Mouse (Mus musculus) intestine, postnatal 0 days (tissue): ENCODE measurements at regions not wholly inside any gene's neighbourhood (a gene's known extent, or its start where the extent isn't known, plus 50 kb on each side); places are given as distances from the start of the nearest gene placed in this dataset.

Source experiments
- ATAC-seq: fragments of 200-750 bp; cut with Nextera tagmentation; 2 replicates; pipeline ENCODE4 v1.8.0; 2017; ENCODE audit warnings: mild to moderate bottlenecking, moderate TSS enrichment, moderate library complexity
- H3K27ac ChIP-seq: fragments of 300-500 bp; sonication (generic); 2 replicates; pipeline ENCODE4 v1.5.1; 2014; ENCODE audit warnings: mild to moderate bottlenecking, low read depth, low read length, moderate library complexity
- H3K27me3 ChIP-seq: fragments of 300-500 bp; sonication (generic); replicated peaks from 2 replicates; pipeline ENCODE4 v1.6.1; 2014; ENCODE audit warnings: low read length, mixed read lengths; ENCODE audit not compliant: control insufficient read depth, insufficient read depth
- H3K36me3 ChIP-seq: fragments of 300-500 bp; sonication (generic); 2 replicates; pipeline ENCODE4 v1.6.1; 2014; ENCODE audit warnings: mild to moderate bottlenecking, moderate library complexity; ENCODE audit not compliant: control insufficient read depth, insufficient read depth
- H3K4me1 ChIP-seq: fragments of 300-500 bp; sonication (generic); replicated peaks from 2 replicates; pipeline ENCODE4 v1.6.1; 2014; ENCODE audit warnings: antibody characterized with exemption, low read length, mixed read lengths; ENCODE audit not compliant: control insufficient read depth, insufficient read depth
- H3K4me2 ChIP-seq: fragments of 300-500 bp; sonication (generic); replicated peaks from 2 replicates; pipeline ENCODE4 v1.6.1; 2014; ENCODE audit warnings: low read depth, mild to moderate bottlenecking, moderate library complexity
- H3K4me3 ChIP-seq: fragments of 300-500 bp; sonication (generic); 2 replicates; pipeline ENCODE4 v1.5.1; 2014; ENCODE audit warnings: low read depth, low read length
- H3K9ac ChIP-seq: fragments of 300-500 bp; sonication (generic); 2 replicates; pipeline ENCODE4 v1.6.1; 2014; ENCODE audit warnings: mild to moderate bottlenecking, low read depth, low read length
- H3K9me3 ChIP-seq: fragments of 300-500 bp; sonication (generic); 2 replicates; pipeline ENCODE4 v1.6.1; 2016; ENCODE audit warnings: mixed run types; ENCODE audit not compliant: control insufficient read depth
- CTCF ChIP-seq: sonication (generic); IDR thresholded peaks from 2 replicates; pipeline ENCODE4 v1.5.1; 2016; ENCODE audit warnings: low read depth, mild to moderate bottlenecking, control low read depth, antibody characterized with exemption, moderate library complexity
- WGBS: fragments of 180-500 bp; shearing (Covaris S2); extraction: QIAGEN DNeasy Blood & Tissue Kit; methylation state at CpG from one replicate; pipeline ENCODE4 v1.1.7; 2014; 5-methylcytosine and 5-hydroxymethylcytosine counted together

DNA sequence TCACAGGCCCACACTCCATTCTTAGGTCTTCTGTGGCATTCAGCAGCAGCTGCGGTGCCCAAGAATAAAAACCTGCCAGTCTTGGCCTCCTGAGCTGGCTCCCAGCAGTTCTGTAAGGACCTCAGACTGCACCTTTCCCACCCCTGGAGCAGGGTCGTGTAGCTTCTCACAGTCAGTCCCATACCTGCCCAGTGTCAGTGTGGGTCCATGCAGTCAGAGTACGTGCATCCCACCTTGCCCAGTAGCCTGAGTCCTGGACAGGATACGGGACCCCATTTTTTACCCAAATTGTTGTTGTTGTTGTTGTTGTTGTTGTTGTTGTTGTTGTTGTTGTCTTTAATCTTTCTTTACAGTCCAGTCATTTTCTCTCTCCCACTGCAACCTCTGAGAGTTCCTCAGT is 6811.3 kb downstream of the 9330182O14Rik start:
- TF ChIP-seq CTCF = no peak
- H3K4me1 ChIP-seq = no peaks in the 10 kb centered on the region
- no peaks in the 10 kb centered on the region for H3K27me3 ChIP-seq
- H3K4me2 ChIP-seq = no peak overlapping the region
- no peak overlapping the region for H3K27ac ChIP-seq
- 92% methylated on average over 4 of the region's 4 CpGs for WGBS
- H3K9ac ChIP-seq = no peak overlapping the region
- H3K9me3 ChIP-seq = no peaks in the 10 kb centered on the region
- no peak overlapping the region for H3K4me3 ChIP-seq
- no peaks in the 10 kb centered on the region for H3K36me3 ChIP-seq
- ATAC-seq = no peak

DNA sequence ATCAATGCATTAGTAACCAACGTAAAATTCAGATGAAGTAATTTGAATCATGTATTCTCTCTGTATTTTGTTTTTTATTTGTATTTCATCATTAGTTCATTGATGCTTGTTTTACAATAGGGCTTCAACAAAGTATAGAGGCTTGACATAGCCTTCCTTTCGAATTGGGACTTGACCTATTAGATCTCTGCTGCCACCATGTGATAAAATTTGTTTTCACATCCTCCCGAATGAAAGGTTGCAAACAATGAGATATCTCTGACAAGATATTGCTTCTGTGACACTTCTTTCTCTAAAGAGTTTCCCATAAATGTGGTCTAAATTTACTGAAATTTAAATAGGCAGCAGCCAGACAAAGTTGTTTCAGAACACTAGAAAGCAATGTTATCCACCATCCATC is 6856.0 kb downstream of the 9330182O14Rik start:
- TF ChIP-seq CTCF = peak; percentile 57
- Histone ChIP-seq H3K36me3 (no peaks in the 10 kb centered on the region), H3K9ac (no peak overlapping the region), H3K27ac (no peak overlapping the region), H3K9me3 (no peaks in the 10 kb centered on the region), H3K4me3 (no peak overlapping the region), H3K4me1 (no peaks in the 10 kb centered on the region), H3K27me3 (no peaks in the 10 kb centered on the region), H3K4me2 (no peak overlapping the region)
- ATAC-seq = no peak
- 40% methylated on average over 3 of the region's 3 CpGs for WGBS

DNA sequence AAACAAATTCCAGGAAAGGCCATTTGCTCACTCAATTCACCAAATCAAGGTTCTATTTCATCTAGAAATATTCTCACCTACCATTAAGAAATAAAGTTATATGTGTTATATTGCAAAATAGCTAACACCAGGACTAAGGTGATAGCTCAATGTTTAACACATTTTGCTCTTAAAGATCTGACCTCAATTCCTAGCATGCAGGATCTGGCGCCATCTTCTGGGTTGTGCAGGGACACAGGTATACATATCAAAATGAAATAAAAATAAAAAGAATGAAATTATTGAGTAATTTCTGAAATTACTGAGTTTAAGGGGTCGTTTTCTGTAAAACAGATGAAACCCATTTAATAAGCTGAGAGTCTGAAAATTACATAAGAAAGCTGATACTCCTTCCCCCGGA is 6862.9 kb downstream of the 9330182O14Rik start:
- no peak for ATAC-seq
- no peak overlapping the region for H3K9ac ChIP-seq
- H3K27ac ChIP-seq = no peak overlapping the region
- peak; percentile 52 for TF ChIP-seq CTCF
- no peaks in the 10 kb centered on the region for H3K4me1 ChIP-seq
- H3K4me2 ChIP-seq = no peak overlapping the region
- H3K4me3 ChIP-seq = no peak overlapping the region
- no peaks in the 10 kb centered on the region for H3K9me3 ChIP-seq
- no peaks in the 10 kb centered on the region for H3K36me3 ChIP-seq
- no peaks in the 10 kb centered on the region for H3K27me3 ChIP-seq
- WGBS = 61% methylated on average over 3 of the region's 3 CpGs
